Mouse (Mus musculus): ENCODE measurements around the gene Zfp936. TPM values are rescaled to one million over a fixed set of nuclear protein-coding genes. Genes with fewer than 3 reads are reported as not detected.
"Not testable (repeated sequence)": the region's sequence is repeated elsewhere in the genome, so short reads cannot be mapped to it uniquely, and the experiment has no call there.

Gene Zfp936
- total and polyA plus RNA-seq, 2 experiments from 2014 or later, result not detected

GRCm38 (mm10) chr7:43177003-43177702 lies 63.1 kb downstream of the Zfp936 start:
- Histone ChIP-seq H3K27ac (no peak overlapping the region), H3K9me3 (ENCODE audit: low read length) (peaks cover 42% of the 10 kb centered on the region), H3K9ac (replicated peaks; ENCODE audit: low read length) (no peak overlapping the region), H3K27me3 (ENCODE audit: insufficient read depth, low read length) (no peaks in the 10 kb centered on the region), H3K36me3 (ENCODE audit: insufficient read depth, low read length) (no peaks in the 10 kb centered on the region), H3K4me2 (ENCODE audit: low read depth, low read length) (no peak overlapping the region), H3K4me1 (ENCODE audit: insufficient read depth, low read length) (no peaks in the 10 kb centered on the region), H3K4me3 (ENCODE audit: low read length) (no peak overlapping the region)
- no peak for TF ChIP-seq CTCF (IDR thresholded peaks at IDR 0.05; ENCODE audit: low read depth)
- WGBS, result 88% methylated on average over 14 of the region's 14 CpGs
- ATAC-seq, result no peak
- no peak for DNase-seq (ENCODE audit: low spot score)

- DNase-seq (ENCODE audit: low spot score), result not testable (repeated sequence)
- WGBS, result 83% methylated on average over 7 of the region's 7 CpGs
These were observed 99.8 kb downstream of the Zfp936 start for GRCm38 (mm10) chr7:43213781-43214180.

More at GRCm38 (mm10) chr7:43213781-43214180, 99.8 kb downstream of the Zfp936 start:
- H3K4me3 ChIP-seq (ENCODE audit: low read length); H3K27ac ChIP-seq; H3K9me3 ChIP-seq (ENCODE audit: low read length); H3K9ac ChIP-seq (replicated peaks; ENCODE audit: low read length); H3K36me3 ChIP-seq (ENCODE audit: insufficient read depth, low read length); H3K27me3 ChIP-seq (ENCODE audit: insufficient read depth, low read length); H3K4me1 ChIP-seq (ENCODE audit: insufficient read depth, low read length); ATAC-seq; H3K4me2 ChIP-seq (ENCODE audit: low read depth, low read length): not testable (repeated sequence)

Small RNAs within 50 kb of the gene (microRNA-seq; reads per million reads assigned to microRNA genes)
- 0 reads per million in 2 experiments for gene Gm22707

Other genes starting within 250 kb of the Zfp936 start
- not detected in 2 replicates for gene Gm2381, start 247.0 kb upstream of the Zfp936 start, total RNA-seq (2014; rRNA removed)
- gene Gm2381, start 247.0 kb upstream of the Zfp936 start, polyA plus RNA-seq (2015; fragmentation: Nextera tagmentation; extraction: Ambion mirVana), result not detected in 2 replicates
- not detected in 2 replicates for gene Vmn2r63, start 180.4 kb upstream of the Zfp936 start, total RNA-seq (2014; rRNA removed)
- gene Vmn2r63, start 180.4 kb upstream of the Zfp936 start, polyA plus RNA-seq (2015; fragmentation: Nextera tagmentation; extraction: Ambion mirVana), result not detected in 2 replicates
- gene Gm9268, start 95.5 kb upstream of the Zfp936 start, total RNA-seq (2014; rRNA removed), result not detected in 2 replicates
- gene Gm9268, start 95.5 kb upstream of the Zfp936 start, polyA plus RNA-seq (2015; fragmentation: Nextera tagmentation; extraction: Ambion mirVana), result not detected in 2 replicates
- 14.3 and 21.2 TPM in 2 replicates for gene Zfp715, start 199.1 kb downstream of the Zfp936 start, total RNA-seq (2014; rRNA removed)
- 11.8 and 13.4 TPM in 2 replicates for gene Zfp715, start 199.1 kb downstream of the Zfp936 start, polyA plus RNA-seq (2015; fragmentation: Nextera tagmentation; extraction: Ambion mirVana)
- not detected in 2 replicates for gene Siglecf, start 237.1 kb downstream of the Zfp936 start, total RNA-seq (2014; rRNA removed)
- gene Siglecf, start 237.1 kb downstream of the Zfp936 start, polyA plus RNA-seq (2015; fragmentation: Nextera tagmentation; extraction: Ambion mirVana), result 0.26 and 0.30 TPM in 2 replicates